Mouse (Mus musculus): ENCODE data around the gene Evi2. TPM values are rescaled to one million over a fixed set of nuclear protein-coding genes. Genes with fewer than 3 reads are reported as not detected.

Gene Evi2
- polyA plus RNA-seq, 1 experiment = not detected

GRCm38 (mm10) chr11:79494976-79495800 lies 35.2 kb downstream of the Evi2 start:
- no peak overlapping the region for H3K27ac ChIP-seq (ENCODE audit: insufficient read depth, low read length)
- no peaks in the 10 kb centered on the region for H3K4me1 ChIP-seq (ENCODE audit: control insufficient read depth, insufficient read depth, low read length)
- H3K4me3 ChIP-seq (ENCODE audit: low read depth, low read length) = no peak overlapping the region
- no peak overlapping the region for H3K9ac ChIP-seq (ENCODE audit: low read depth, poor library complexity, severe bottlenecking)
- H3K36me3 ChIP-seq (ENCODE audit: control insufficient read depth, insufficient read depth, low read length, poor library complexity, severe bottlenecking) = no peaks in the 10 kb centered on the region
- TF ChIP-seq EP300 (IDR thresholded peaks at IDR 0.05; ENCODE audit: insufficient read depth, low read depth, low read length) (no peak), POLR2A (IDR thresholded peaks at IDR 0.05; ENCODE audit: insufficient read depth, low read length) (no peak), CTCF (IDR thresholded peaks at IDR 0.05; ENCODE audit: low read depth, low read length) (no peak)
- H3K9me3 ChIP-seq (replicated peaks; ENCODE audit: control insufficient read depth, insufficient read depth, low read length, poor library complexity, severe bottlenecking) = no peaks in the 10 kb centered on the region
- H3K27me3 ChIP-seq (ENCODE audit: control insufficient read depth, insufficient read depth, low read length, poor library complexity, severe bottlenecking) = no peaks in the 10 kb centered on the region

GRCm38 (mm10) chr11:79484721-79485120 lies 45.7 kb downstream of the Evi2 start:
- H3K36me3 ChIP-seq (ENCODE audit: control insufficient read depth, insufficient read depth, low read length, poor library complexity, severe bottlenecking) = no peaks in the 10 kb centered on the region
- no peaks in the 10 kb centered on the region for H3K4me1 ChIP-seq (ENCODE audit: control insufficient read depth, insufficient read depth, low read length)
- H3K4me3 ChIP-seq (ENCODE audit: low read depth, low read length) = no peak overlapping the region
- no peaks in the 10 kb centered on the region for H3K9me3 ChIP-seq (replicated peaks; ENCODE audit: control insufficient read depth, insufficient read depth, low read length, poor library complexity, severe bottlenecking)
- no peak overlapping the region for H3K9ac ChIP-seq (ENCODE audit: low read depth, poor library complexity, severe bottlenecking)
- TF ChIP-seq CTCF (IDR thresholded peaks at IDR 0.05; ENCODE audit: low read depth, low read length) = no peak
- no peak for TF ChIP-seq POLR2A (IDR thresholded peaks at IDR 0.05; ENCODE audit: insufficient read depth, low read length)
- no peak for TF ChIP-seq EP300 (IDR thresholded peaks at IDR 0.05; ENCODE audit: insufficient read depth, low read depth, low read length)
- no peaks in the 10 kb centered on the region for H3K27me3 ChIP-seq (ENCODE audit: control insufficient read depth, insufficient read depth, low read length, poor library complexity, severe bottlenecking)
- no peak overlapping the region for H3K27ac ChIP-seq (ENCODE audit: insufficient read depth, low read length)

GRCm38 (mm10) chr11:79483876-79484528 lies 46.4 kb downstream of the Evi2 start:
- Histone ChIP-seq H3K4me3 (ENCODE audit: low read depth, low read length) (no peak overlapping the region), H3K27ac (ENCODE audit: insufficient read depth, low read length) (peak overlapping the region; percentile 46; the same call in 1 of the 2 replicates), H3K4me1 (ENCODE audit: control insufficient read depth, insufficient read depth, low read length) (no peaks in the 10 kb centered on the region), H3K9me3 (replicated peaks; ENCODE audit: control insufficient read depth, insufficient read depth, low read length, poor library complexity, severe bottlenecking) (no peaks in the 10 kb centered on the region), H3K9ac (ENCODE audit: low read depth, poor library complexity, severe bottlenecking) (no peak overlapping the region), H3K36me3 (ENCODE audit: control insufficient read depth, insufficient read depth, low read length, poor library complexity, severe bottlenecking) (no peaks in the 10 kb centered on the region), H3K27me3 (ENCODE audit: control insufficient read depth, insufficient read depth, low read length, poor library complexity, severe bottlenecking) (no peaks in the 10 kb centered on the region)
- TF ChIP-seq EP300 (IDR thresholded peaks at IDR 0.05; ENCODE audit: insufficient read depth, low read depth, low read length) (no peak), POLR2A (IDR thresholded peaks at IDR 0.05; ENCODE audit: insufficient read depth, low read length) (no peak), CTCF (IDR thresholded peaks at IDR 0.05; ENCODE audit: low read depth, low read length) (no peak)

GRCm38 (mm10) chr11:79483392-79483791 lies 47.0 kb downstream of the Evi2 start:
- no peak overlapping the region for H3K27ac ChIP-seq (ENCODE audit: insufficient read depth, low read length)
- H3K9me3 ChIP-seq (replicated peaks; ENCODE audit: control insufficient read depth, insufficient read depth, low read length, poor library complexity, severe bottlenecking) = no peaks in the 10 kb centered on the region
- no peak overlapping the region for H3K9ac ChIP-seq (ENCODE audit: low read depth, poor library complexity, severe bottlenecking)
- TF ChIP-seq CTCF (IDR thresholded peaks at IDR 0.05; ENCODE audit: low read depth, low read length) = no peak
- no peaks in the 10 kb centered on the region for H3K27me3 ChIP-seq (ENCODE audit: control insufficient read depth, insufficient read depth, low read length, poor library complexity, severe bottlenecking)
- H3K4me1 ChIP-seq (ENCODE audit: control insufficient read depth, insufficient read depth, low read length) = no peaks in the 10 kb centered on the region
- H3K36me3 ChIP-seq (ENCODE audit: control insufficient read depth, insufficient read depth, low read length, poor library complexity, severe bottlenecking) = no peaks in the 10 kb centered on the region
- H3K4me3 ChIP-seq (ENCODE audit: low read depth, low read length) = no peak overlapping the region

- H3K27ac ChIP-seq (ENCODE audit: insufficient read depth, low read length) = no peak overlapping the region
- H3K36me3 ChIP-seq (ENCODE audit: control insufficient read depth, insufficient read depth, low read length, poor library complexity, severe bottlenecking) = peaks cover 2% of the 10 kb centered on the region; the same call in 1 of the 2 replicates
- no peaks in the 10 kb centered on the region for H3K27me3 ChIP-seq (ENCODE audit: control insufficient read depth, insufficient read depth, low read length, poor library complexity, severe bottlenecking)
Observed at GRCm38 (mm10) chr11:79468097-79468496, 62.3 kb downstream of the Evi2 start.

More at GRCm38 (mm10) chr11:79468097-79468496, 62.3 kb downstream of the Evi2 start:
- Histone ChIP-seq H3K4me3 (ENCODE audit: low read depth, low read length) (no peak overlapping the region), H3K9me3 (replicated peaks; ENCODE audit: control insufficient read depth, insufficient read depth, low read length, poor library complexity, severe bottlenecking) (no peaks in the 10 kb centered on the region; the same call in 1 of the 2 replicates), H3K4me1 (ENCODE audit: control insufficient read depth, insufficient read depth, low read length) (no peaks in the 10 kb centered on the region), H3K9ac (ENCODE audit: low read depth, poor library complexity, severe bottlenecking) (no peak overlapping the region)
- no peak for TF ChIP-seq POLR2A (IDR thresholded peaks at IDR 0.05; ENCODE audit: insufficient read depth, low read length)
- TF ChIP-seq CTCF (IDR thresholded peaks at IDR 0.05; ENCODE audit: low read depth, low read length) = no peak
- TF ChIP-seq EP300 (IDR thresholded peaks at IDR 0.05; ENCODE audit: insufficient read depth, low read depth, low read length) = no peak

Other genes starting within 250 kb of the Evi2 start
- gene Gm9964, start 233.7 kb downstream of the Evi2 start, polyA plus RNA-seq (2011; ENCODE audit: insufficient read depth, insufficient read length, low read depth, missing spikeins) = not detected in 2 replicates
- gene Nf1, start 190.9 kb downstream of the Evi2 start, polyA plus RNA-seq (2011; ENCODE audit: insufficient read depth, insufficient read length, low read depth, missing spikeins) = 36.1 and 39.6 TPM in 2 replicates
- not detected in 2 replicates for gene Omg, start 26.5 kb downstream of the Evi2 start, polyA plus RNA-seq (2011; ENCODE audit: insufficient read depth, insufficient read length, low read depth, missing spikeins)
- gene Evi2b, start 6.8 kb downstream of the Evi2 start, polyA plus RNA-seq (2011; ENCODE audit: insufficient read depth, insufficient read length, low read depth, missing spikeins) = not detected in 2 replicates
- not detected in 2 replicates for gene Evi2a, start within 50 bp of the Evi2 start, polyA plus RNA-seq (2011; ENCODE audit: insufficient read depth, insufficient read length, low read depth, missing spikeins)
- 27.3 and 28.9 TPM in 2 replicates for gene Rab11fip4, start 60.6 kb upstream of the Evi2 start, polyA plus RNA-seq (2011; ENCODE audit: insufficient read depth, insufficient read length, low read depth, missing spikeins)

All from ES-Bruce4 (cell line).